Mouse (Mus musculus): ENCODE data around the gene Sh2d3c. TPM values are rescaled to one million over a fixed set of nuclear protein-coding genes. Genes with fewer than 3 reads are reported as not detected.

The Sh2d3c gene
- polyA plus RNA-seq, 1 experiment = 0.52 TPM

GRCm38 (mm10) chr2:32682721-32683417 lies 38.0 kb upstream of the Sh2d3c start:
- H3ac ChIP-seq (ENCODE audit: control insufficient read depth, insufficient read length) = no peak overlapping the region
- no peak overlapping the region for H3K4me2 ChIP-seq (ENCODE audit: low read depth)
- peaks cover 4% of the 10 kb centered on the region for H3K36me3 ChIP-seq (ENCODE audit: control insufficient read depth, insufficient read depth)
- TF ChIP-seq CEBPB (IDR thresholded peaks at IDR 0.05; ENCODE audit: insufficient read depth, poor library complexity, severe bottlenecking) = no peak
- H3K79me2 ChIP-seq (ENCODE audit: control insufficient read depth, insufficient read depth) = no peaks in the 10 kb centered on the region
- no peak overlapping the region for H3K4me3 ChIP-seq
- H3K27me3 ChIP-seq (ENCODE audit: control insufficient read depth, insufficient read depth, insufficient read length) = no peaks in the 10 kb centered on the region

- H3K4me2 ChIP-seq (ENCODE audit: low read depth) = no peak overlapping the region
- peaks cover 4% of the 10 kb centered on the region for H3K36me3 ChIP-seq (ENCODE audit: control insufficient read depth, insufficient read depth)
- H3K27me3 ChIP-seq (ENCODE audit: control insufficient read depth, insufficient read depth, insufficient read length) = no peaks in the 10 kb centered on the region
- H3K79me2 ChIP-seq (ENCODE audit: control insufficient read depth, insufficient read depth) = no peaks in the 10 kb centered on the region
- no peak overlapping the region for H3ac ChIP-seq (ENCODE audit: control insufficient read depth, insufficient read length)
- H3K4me3 ChIP-seq = no peak overlapping the region
- TF ChIP-seq REST (IDR thresholded peaks at IDR 0.05; ENCODE audit: insufficient read depth, insufficient read length) (no peak), CEBPB (IDR thresholded peaks at IDR 0.05; ENCODE audit: insufficient read depth, poor library complexity, severe bottlenecking) (no peak), TCF3 (IDR thresholded peaks at IDR 0.05; ENCODE audit: insufficient read length, low read depth) (no peak), MYOG (IDR thresholded peaks at IDR 0.05; ENCODE audit: control insufficient read depth in 1 of 3, insufficient read depth in 1 of 3, insufficient read length in 2 of 3, low read depth in 2 of 3) (no peak), MAX (IDR thresholded peaks at IDR 0.05; ENCODE audit: low read depth) (no peak), SRF (IDR thresholded peaks at IDR 0.05; ENCODE audit: control insufficient read depth, insufficient read length, low read depth) (no peak), MYOD1 (IDR thresholded peaks at IDR 0.05; ENCODE audit: control insufficient read depth in 1 of 3, insufficient read length in 2 of 3, low read depth in 2 of 3) (no peak), USF1 (IDR thresholded peaks at IDR 0.05; ENCODE audit: low read depth) (no peak), POLR2A (IDR thresholded peaks at IDR 0.05; ENCODE audit: insufficient read length, low read depth) (no peak), TCF12 (IDR thresholded peaks at IDR 0.05; ENCODE audit: insufficient read depth, poor library complexity, severe bottlenecking) (no peak), POLR2AphosphoS2 (IDR thresholded peaks at IDR 0.05; ENCODE audit: insufficient read length, low read depth) (no peak), E2F4 (IDR thresholded peaks at IDR 0.05; ENCODE audit: insufficient read depth) (no peak)
Measured at GRCm38 (mm10) chr2:32683701-32684100, 37.2 kb upstream of the Sh2d3c start.

GRCm38 (mm10) chr2:32684681-32685428 lies 36.0 kb upstream of the Sh2d3c start:
- H3K4me3 ChIP-seq = no peak overlapping the region
- H3K79me2 ChIP-seq (ENCODE audit: control insufficient read depth, insufficient read depth) = no peaks in the 10 kb centered on the region
- H3K36me3 ChIP-seq (ENCODE audit: control insufficient read depth, insufficient read depth) = peaks cover 4% of the 10 kb centered on the region
- no peaks in the 10 kb centered on the region for H3K27me3 ChIP-seq (ENCODE audit: control insufficient read depth, insufficient read depth, insufficient read length)
- H3K4me2 ChIP-seq (ENCODE audit: low read depth) = no peak overlapping the region
- TF ChIP-seq USF1 (IDR thresholded peaks at IDR 0.05; ENCODE audit: low read depth) (no peak), TCF3 (IDR thresholded peaks at IDR 0.05; ENCODE audit: insufficient read length, low read depth) (no peak), SRF (IDR thresholded peaks at IDR 0.05; ENCODE audit: control insufficient read depth, insufficient read length, low read depth) (no peak), CEBPB (IDR thresholded peaks at IDR 0.05; ENCODE audit: insufficient read depth, poor library complexity, severe bottlenecking) (no peak), POLR2A (IDR thresholded peaks at IDR 0.05; ENCODE audit: insufficient read length, low read depth) (no peak), MAX (IDR thresholded peaks at IDR 0.05; ENCODE audit: low read depth) (no peak)
- H3ac ChIP-seq (ENCODE audit: control insufficient read depth, insufficient read length) = no peak overlapping the region

GRCm38 (mm10) chr2:32685807-32686206 lies 35.0 kb upstream of the Sh2d3c start:
- no peak overlapping the region for H3K4me3 ChIP-seq
- no peaks in the 10 kb centered on the region for H3K27me3 ChIP-seq (ENCODE audit: control insufficient read depth, insufficient read depth, insufficient read length)
- H3K79me2 ChIP-seq (ENCODE audit: control insufficient read depth, insufficient read depth) = no peaks in the 10 kb centered on the region
- H3K4me2 ChIP-seq (ENCODE audit: low read depth) = no peak overlapping the region
- TF ChIP-seq CEBPB (IDR thresholded peaks at IDR 0.05; ENCODE audit: insufficient read depth, poor library complexity, severe bottlenecking) (peak; percentile 74), E2F4 (IDR thresholded peaks at IDR 0.05; ENCODE audit: insufficient read depth) (no peak), MAX (IDR thresholded peaks at IDR 0.05; ENCODE audit: low read depth) (no peak), REST (IDR thresholded peaks at IDR 0.05; ENCODE audit: insufficient read depth, insufficient read length) (no peak)
- peaks cover 4% of the 10 kb centered on the region for H3K36me3 ChIP-seq (ENCODE audit: control insufficient read depth, insufficient read depth)
- no peak overlapping the region for H3ac ChIP-seq (ENCODE audit: control insufficient read depth, insufficient read length)

- TF ChIP-seq SRF (IDR thresholded peaks at IDR 0.05; ENCODE audit: control insufficient read depth, insufficient read length, low read depth) (no peak), E2F4 (IDR thresholded peaks at IDR 0.05; ENCODE audit: insufficient read depth) (no peak), POLR2AphosphoS2 (IDR thresholded peaks at IDR 0.05; ENCODE audit: insufficient read length, low read depth) (no peak), USF1 (IDR thresholded peaks at IDR 0.05; ENCODE audit: low read depth) (no peak), POLR2A (IDR thresholded peaks at IDR 0.05; ENCODE audit: insufficient read length, low read depth) (no peak), TCF3 (IDR thresholded peaks at IDR 0.05; ENCODE audit: insufficient read length, low read depth) (no peak), REST (IDR thresholded peaks at IDR 0.05; ENCODE audit: insufficient read depth, insufficient read length) (no peak), TCF12 (IDR thresholded peaks at IDR 0.05; ENCODE audit: insufficient read depth, poor library complexity, severe bottlenecking) (no peak), CEBPB (IDR thresholded peaks at IDR 0.05; ENCODE audit: insufficient read depth, poor library complexity, severe bottlenecking) (no peak), MAX (IDR thresholded peaks at IDR 0.05; ENCODE audit: low read depth) (no peak), MYOD1 (IDR thresholded peaks at IDR 0.05; ENCODE audit: control insufficient read depth in 1 of 3, insufficient read length in 2 of 3, low read depth in 2 of 3) (no peak), MYOG (IDR thresholded peaks at IDR 0.05; ENCODE audit: control insufficient read depth in 1 of 3, insufficient read depth in 1 of 3, insufficient read length in 2 of 3, low read depth in 2 of 3) (no peak)
- Histone ChIP-seq H3K36me3 (ENCODE audit: control insufficient read depth, insufficient read depth) (peaks cover 4% of the 10 kb centered on the region), H3K4me3 (no peak overlapping the region), H3ac (ENCODE audit: control insufficient read depth, insufficient read length) (no peak overlapping the region), H3K79me2 (ENCODE audit: control insufficient read depth, insufficient read depth) (no peaks in the 10 kb centered on the region), H3K27me3 (ENCODE audit: control insufficient read depth, insufficient read depth, insufficient read length) (no peaks in the 10 kb centered on the region), H3K4me2 (ENCODE audit: low read depth) (no peak overlapping the region)
Measured at GRCm38 (mm10) chr2:32686640-32687039, 34.2 kb upstream of the Sh2d3c start.

Data from myocyte (in vitro differentiated cells).